Mouse (Mus musculus) ES-Bruce4 (cell line): ENCODE results near the gene Rph3a.

Source experiments
- CTCF ChIP-seq: IDR thresholded peaks from one replicate; pipeline ENCODE4 v1.8.1; 2011; ENCODE audit warnings: low read depth, low read length
- EP300 ChIP-seq: IDR thresholded peaks from 2 replicates; pipeline ENCODE4 v1.6.1; 2011; ENCODE audit warnings: low read depth, low read length; ENCODE audit not compliant: insufficient read depth

- TF ChIP-seq CTCF (no peak), EP300 (no peak)
These were observed 48.4 kb upstream of the Rph3a start for GRCm38 (mm10) chr5:121058261-121058660.
